Mouse (Mus musculus): ENCODE results near the gene Olfr433. TPM values are rescaled to one million over a fixed set of nuclear protein-coding genes. Genes with fewer than 3 reads are reported as not detected.
A peak's percentile ranks its signal among the peaks of the same experiment; 100 is the strongest.
"Not testable (repeated sequence)": the region's sequence is repeated elsewhere in the genome, so short reads cannot be mapped to it uniquely, and the experiment has no call there.

The Olfr433 gene
- not detected for total RNA-seq (2021)
- long read RNA-seq, experiment 1, result 0 reads
- long read RNA-seq, experiment 2, result 0 reads

GRCm38 (mm10) chr1:174040523-174041177 is at the start of gene Olfr433:
Olfr433 (plus strand) TSS chr1:174040705.
- intact Hi-C loops (cut with DNase I), result no loop called here
- DNase-seq (ENCODE audit: low spot score in 2 of 2), result peak; percentile 13 to 19

GRCm38 (mm10) chr1:173995003-173995402 is 45.5 kb upstream of the Olfr433 start:
- DNase-seq (ENCODE audit: low spot score in 2 of 2), result no peak
- intact Hi-C loops (cut with DNase I), result no loop called here

GRCm38 (mm10) chr1:174004352-174005109 is 36.0 kb upstream of the Olfr433 start:
- intact Hi-C loops (cut with DNase I); DNase-seq (ENCODE audit: low spot score in 2 of 2): not testable (repeated sequence)

GRCm38 (mm10) chr1:174007050-174007449 is 33.5 kb upstream of the Olfr433 start:
- DNase-seq (ENCODE audit: low spot score in 2 of 2); intact Hi-C loops (cut with DNase I): not testable (repeated sequence)

- intact Hi-C loops (cut with DNase I), result no loop called here
- no peak for DNase-seq (ENCODE audit: low spot score in 2 of 2)
These were observed 8.8 kb upstream of the Olfr433 start, which contains the start of gene Ifi205 for GRCm38 (mm10) chr1:174031698-174032097. Ifi205 (minus strand) TSS chr1:174031810.

- intact Hi-C loops (cut with DNase I), result no loop called here
These were observed 4.7 kb upstream of the Olfr433 start for GRCm38 (mm10) chr1:174035841-174036240.

GRCm38 (mm10) chr1:174038480-174038879 is 2.0 kb upstream of the Olfr433 start:
- intact Hi-C loops (cut with DNase I), result no loop called here
- no peak for DNase-seq (ENCODE audit: low spot score in 2 of 2)

More at GRCm38 (mm10) chr1:174035841-174036240, 4.7 kb upstream of the Olfr433 start:
- no peak for DNase-seq (ENCODE audit: low spot score in 2 of 2)

- DNase-seq (ENCODE audit: low spot score in 2 of 2); intact Hi-C loops (cut with DNase I): not testable (repeated sequence)
These were observed 1.8 kb downstream of the Olfr433 start for GRCm38 (mm10) chr1:174042091-174042884.

- no peak for DNase-seq (ENCODE audit: low spot score in 2 of 2)
These were observed 3.9 kb downstream of the Olfr433 start for GRCm38 (mm10) chr1:174044431-174044830.

GRCm38 (mm10) chr1:174048227-174048626 is 7.7 kb downstream of the Olfr433 start:
- DNase-seq (ENCODE audit: low spot score in 2 of 2); intact Hi-C loops (cut with DNase I): not testable (repeated sequence)

More at GRCm38 (mm10) chr1:174044431-174044830, 3.9 kb downstream of the Olfr433 start:
- intact Hi-C loops (cut with DNase I), result no loop called here

- DNase-seq (ENCODE audit: low spot score in 2 of 2), result no peak
- intact Hi-C loops (cut with DNase I), result no loop called here
These were observed 8.4 kb downstream of the Olfr433 start, which contains the start of gene Olfr432 for GRCm38 (mm10) chr1:174048893-174049292. Olfr432 (plus strand) TSS chr1:174049205.

GRCm38 (mm10) chr1:174049357-174049756 is 8.9 kb downstream of the Olfr433 start:
- DNase-seq (ENCODE audit: low spot score in 2 of 2); intact Hi-C loops (cut with DNase I): not testable (repeated sequence)

- DNase-seq (ENCODE audit: low spot score in 2 of 2), result no peak
- intact Hi-C loops (cut with DNase I), result no loop called here
These were observed 10.0 kb downstream of the Olfr433 start for GRCm38 (mm10) chr1:174050532-174050931.

GRCm38 (mm10) chr1:174051515-174051914 is 11.0 kb downstream of the Olfr433 start:
- DNase-seq (ENCODE audit: low spot score in 2 of 2), result no peak
- intact Hi-C loops (cut with DNase I), result no loop called here

- DNase-seq (ENCODE audit: low spot score in 2 of 2), result no peak
- intact Hi-C loops (cut with DNase I), result no loop called here
These were observed 11.5 kb downstream of the Olfr433 start for GRCm38 (mm10) chr1:174051931-174052536.

GRCm38 (mm10) chr1:174052981-174053380 is 12.5 kb downstream of the Olfr433 start:
- DNase-seq (ENCODE audit: low spot score in 2 of 2), result peak; percentile 2 to 10
- intact Hi-C loops (cut with DNase I), result no loop called here

GRCm38 (mm10) chr1:174055248-174055647 is 14.7 kb downstream of the Olfr433 start:
- DNase-seq (ENCODE audit: low spot score in 2 of 2), result no peak
- intact Hi-C loops (cut with DNase I), result no loop called here

- no peak for DNase-seq (ENCODE audit: low spot score in 2 of 2)
- intact Hi-C loops (cut with DNase I), result no loop called here
These were observed 25.8 kb downstream of the Olfr433 start, which contains the start of gene Olfr430 for GRCm38 (mm10) chr1:174066305-174066704. Olfr430 (plus strand) TSS chr1:174066605.

GRCm38 (mm10) chr1:174084031-174084430 is 43.5 kb downstream of the Olfr433 start, which contains the start of gene Olfr429:
Olfr429 (plus strand) TSS chr1:174084331.
- intact Hi-C loops (cut with DNase I), result no loop called here
- DNase-seq (ENCODE audit: low spot score in 2 of 2), result no peak

Data from left cerebral cortex, postnatal 14 days (tissue).